Mouse (Mus musculus) CH12.LX (cell line): ENCODE data around the gene Slc6a17.

Experiments
- CHD2 ChIP-seq: IDR thresholded peaks from 2 replicates; pipeline ENCODE4 v1.6.1; 2011; ENCODE audit warnings: low read length, improper control_type of control experiment
- CTCF ChIP-seq, 2 experiments: IDR thresholded peaks in 1 of 2; conservative IDR thresholded peaks in 1 of 2; 2 replicates each; pipeline ENCODE4 v1.5.1; 2011 to 2012; ENCODE audit warnings: low read depth in 2 of 2, low read length in 2 of 2, improper control_type of control experiment in 1 of 2, inconsistent platforms in 1 of 2, mild to moderate bottlenecking in 1 of 2, moderate library complexity in 1 of 2
- EP300 ChIP-seq: IDR thresholded peaks from 2 replicates; pipeline ENCODE4 v1.6.1; 2011; ENCODE audit warnings: low read length, improper control_type of control experiment
- IRF4 ChIP-seq: IDR thresholded peaks from 2 replicates; pipeline ENCODE4 v1.6.1; 2014; ENCODE audit warnings: low read depth, mild to moderate bottlenecking, inconsistent platforms, low read length, improper control_type of control experiment
- MAX ChIP-seq: IDR thresholded peaks from 2 replicates; pipeline ENCODE4 v1.6.1; 2011; ENCODE audit warnings: low read length, improper control_type of control experiment
- MEF2A ChIP-seq: IDR thresholded peaks from 2 replicates; pipeline ENCODE4 v1.6.1; 2014; ENCODE audit warnings: low read depth, mild to moderate bottlenecking, inconsistent platforms, low read length, improper control_type of control experiment, borderline replicate concordance
- NRF1 ChIP-seq: IDR thresholded peaks from 2 replicates; pipeline ENCODE4 v1.6.1; 2014; ENCODE audit warnings: low read depth, mild to moderate bottlenecking, inconsistent platforms, low read length, improper control_type of control experiment, moderate library complexity
- POLR2A ChIP-seq: IDR thresholded peaks from 2 replicates; pipeline ENCODE4 v1.6.1; 2011; ENCODE audit warnings: low read depth, mild to moderate bottlenecking, improper control_type of control experiment, low read length
- TCF12 ChIP-seq: IDR thresholded peaks from 2 replicates; pipeline ENCODE4 v1.6.1; 2014; ENCODE audit warnings: low read depth, mild to moderate bottlenecking, inconsistent platforms, low read length, improper control_type of control experiment
- UBTF ChIP-seq: IDR thresholded peaks from 2 replicates; pipeline ENCODE4 v1.6.1; 2012; ENCODE audit warnings: low read depth, mild to moderate bottlenecking, inconsistent platforms, low read length, improper control_type of control experiment, moderate library complexity
- USF1 ChIP-seq: IDR thresholded peaks from 2 replicates; pipeline ENCODE4 v1.6.1; 2014; ENCODE audit warnings: low read depth, mild to moderate bottlenecking, inconsistent platforms, low read length, improper control_type of control experiment
- ZC3H11A ChIP-seq: IDR thresholded peaks from 2 replicates; pipeline ENCODE4 v1.6.1; 2012; ENCODE audit warnings: low read depth, mild to moderate bottlenecking, inconsistent platforms, low read length, improper control_type of control experiment
- ZMIZ1 ChIP-seq: IDR thresholded peaks from 2 replicates; pipeline ENCODE4 v1.6.1; 2012; ENCODE audit warnings: low read depth, mild to moderate bottlenecking, inconsistent platforms, low read length, improper control_type of control experiment
- ZNF384 ChIP-seq: IDR thresholded peaks from 2 replicates; pipeline ENCODE4 v1.6.1; 2012; ENCODE audit warnings: low read depth, low read length, improper control_type of control experiment, inconsistent platforms

DNA sequence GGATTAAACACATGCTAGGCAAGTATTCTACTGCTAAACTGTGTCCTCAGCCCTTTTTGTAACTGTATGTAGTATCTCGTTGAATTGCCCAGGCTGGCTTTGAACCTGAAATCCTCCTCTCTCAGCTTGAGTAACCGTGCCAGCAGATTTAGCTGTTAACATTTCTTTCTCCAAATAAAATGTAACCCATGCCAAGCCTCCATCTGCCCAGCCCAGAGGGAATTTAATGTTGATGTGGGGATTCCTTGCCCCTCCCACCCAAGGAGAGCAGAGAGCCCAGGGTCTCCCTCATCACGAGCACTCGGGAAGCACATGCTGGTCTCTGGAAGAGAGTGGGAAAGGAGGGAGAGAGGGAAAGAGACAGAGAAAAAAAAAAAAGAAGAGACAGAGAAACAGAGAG lies 24.8 kb upstream of the Slc6a17 start:
- TF ChIP-seq POLR2A (no peak), CTCF (conservative IDR thresholded peaks at IDR 0.05 in 1 of 2, IDR thresholded peaks at IDR 0.05 in 1 of 2; ENCODE audit: low read depth in 2 of 2, low read length in 2 of 2) (no peak), EP300 (no peak), USF1 (no peak), MEF2A (no peak), IRF4 (no peak), MAX (no peak), ZC3H11A (no peak), UBTF (no peak), TCF12 (no peak), ZNF384 (no peak), CHD2 (no peak), ZMIZ1 (no peak), NRF1 (no peak)
